Mouse (Mus musculus) heart, embryonic 12.5 days (tissue): ENCODE results near the gene Rusc2. TPM values are rescaled to one million over a fixed set of nuclear protein-coding genes. Genes with fewer than 3 reads are reported as not detected.
A peak's percentile ranks its signal among the peaks of the same experiment; 100 is the strongest.

Experiments
- ATAC-seq: fragments of 200-750 bp; cut with Nextera tagmentation; 2 replicates; pipeline ENCODE4 v1.8.0; 2017; ENCODE audit warnings: moderate TSS enrichment, moderate library complexity; ENCODE audit not compliant: insufficient number of reproducible peaks, low FRiP score
- H3K27ac ChIP-seq: fragments of 300-500 bp; sonication (generic); 2 replicates; pipeline ENCODE4 v1.5.1; 2016; ENCODE audit warnings: mild to moderate bottlenecking, moderate library complexity; ENCODE audit not compliant: poor library complexity, severe bottlenecking
- H3K27me3 ChIP-seq: fragments of 300-500 bp; sonication (generic); replicated peaks from 2 replicates; pipeline ENCODE4 v1.6.1; 2016; ENCODE audit warnings: mild to moderate bottlenecking, moderate library complexity
- H3K36me3 ChIP-seq: fragments of 300-500 bp; sonication (generic); 2 replicates; pipeline ENCODE4 v1.6.1; 2016; ENCODE audit warnings: mild to moderate bottlenecking, moderate library complexity
- H3K4me1 ChIP-seq: fragments of 300-500 bp; sonication (generic); replicated peaks from 2 replicates; pipeline ENCODE4 v1.6.1; 2016; ENCODE audit warnings: mild to moderate bottlenecking
- H3K4me2 ChIP-seq: fragments of 300-500 bp; sonication (generic); 2 replicates; pipeline ENCODE4 v1.6.1; 2016; ENCODE audit warnings: mild to moderate bottlenecking, moderate library complexity
- H3K4me3 ChIP-seq: fragments of 300-500 bp; sonication (generic); 2 replicates; pipeline ENCODE4 v1.5.1; 2016; ENCODE audit warnings: mild to moderate bottlenecking
- H3K9ac ChIP-seq: fragments of 300-500 bp; sonication (generic); 2 replicates; pipeline ENCODE4 v1.6.1; 2016; ENCODE audit warnings: mild to moderate bottlenecking, moderate library complexity
- H3K9me3 ChIP-seq: fragments of 300-500 bp; sonication (generic); replicated peaks from 2 replicates; pipeline ENCODE4 v1.6.1; 2016; ENCODE audit warnings: mild to moderate bottlenecking, moderate library complexity
- WGBS: fragments of 180-500 bp; shearing (Covaris S2); methylation state at CpG from one replicate; pipeline ENCODE4 v1.1.7; 2016; 5-methylcytosine and 5-hydroxymethylcytosine counted together
- polyA plus RNA-seq: library from polyadenylated mRNA; unstranded; fragments of >200 nt; fragmentation: Nextera tagmentation; extraction: Ambion mirVana; gene quantifications from 2 replicates; pipeline ENCODE4 v1.2.1, GENCODE M21; 2016

The Rusc2 gene
- polyA plus RNA-seq, 1 experiment from 2014 or later, result 14.1 TPM

DNA sequence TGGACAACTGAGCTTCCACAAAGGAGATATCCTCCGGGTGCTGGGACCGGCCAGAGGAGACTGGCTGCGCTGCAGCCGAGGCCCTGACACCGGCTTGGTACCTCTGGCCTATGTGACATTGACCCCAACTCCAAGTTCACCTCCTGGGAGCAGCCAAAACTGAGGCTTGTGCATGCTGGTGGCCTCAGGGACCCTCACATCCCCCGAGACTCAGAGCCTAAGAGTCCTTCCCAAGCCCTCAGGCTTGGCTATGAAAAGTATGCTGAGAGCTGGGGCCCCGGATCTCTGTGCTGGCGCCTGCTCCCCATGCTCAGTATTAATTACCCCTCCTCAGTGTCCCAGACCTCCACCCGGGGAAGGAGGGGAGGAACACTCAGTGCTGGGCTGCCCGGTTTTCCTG, 44.7 kb downstream of the Rusc2 start:
- Histone ChIP-seq H3K27me3 (peaks cover 63% of the 10 kb centered on the region), H3K4me2 (no peak overlapping the region), H3K4me1 (peaks cover 30% of the 10 kb centered on the region), H3K27ac (no peak overlapping the region), H3K9ac (no peak overlapping the region), H3K36me3 (peaks cover 53% of the 10 kb centered on the region), H3K4me3 (no peak overlapping the region), H3K9me3 (no peaks in the 10 kb centered on the region)
- WGBS, result 60% methylated on average over 10 of the region's 10 CpGs
- ATAC-seq, result no peak

GRCm38 (mm10) chr4:43427501-43428179, 45.9 kb downstream of the Rusc2 start:
- H3K9me3 ChIP-seq, result no peaks in the 10 kb centered on the region
- H3K27me3 ChIP-seq, result peaks cover 63% of the 10 kb centered on the region
- peak overlapping the region; percentile 9; the same call in 1 of the 2 replicates for H3K4me2 ChIP-seq
- peaks cover 30% of the 10 kb centered on the region for H3K4me1 ChIP-seq
- 0 out of 2 replicates have a peak overlapping the region, but pooled peaks have one; percentile 21 for H3K9ac ChIP-seq
- 26% methylated on average over 23 of the region's 23 CpGs for WGBS
- H3K4me3 ChIP-seq, result no peak overlapping the region
- no peak overlapping the region for H3K27ac ChIP-seq
- no peak for ATAC-seq
- peaks cover 41% of the 10 kb centered on the region for H3K36me3 ChIP-seq

DNA sequence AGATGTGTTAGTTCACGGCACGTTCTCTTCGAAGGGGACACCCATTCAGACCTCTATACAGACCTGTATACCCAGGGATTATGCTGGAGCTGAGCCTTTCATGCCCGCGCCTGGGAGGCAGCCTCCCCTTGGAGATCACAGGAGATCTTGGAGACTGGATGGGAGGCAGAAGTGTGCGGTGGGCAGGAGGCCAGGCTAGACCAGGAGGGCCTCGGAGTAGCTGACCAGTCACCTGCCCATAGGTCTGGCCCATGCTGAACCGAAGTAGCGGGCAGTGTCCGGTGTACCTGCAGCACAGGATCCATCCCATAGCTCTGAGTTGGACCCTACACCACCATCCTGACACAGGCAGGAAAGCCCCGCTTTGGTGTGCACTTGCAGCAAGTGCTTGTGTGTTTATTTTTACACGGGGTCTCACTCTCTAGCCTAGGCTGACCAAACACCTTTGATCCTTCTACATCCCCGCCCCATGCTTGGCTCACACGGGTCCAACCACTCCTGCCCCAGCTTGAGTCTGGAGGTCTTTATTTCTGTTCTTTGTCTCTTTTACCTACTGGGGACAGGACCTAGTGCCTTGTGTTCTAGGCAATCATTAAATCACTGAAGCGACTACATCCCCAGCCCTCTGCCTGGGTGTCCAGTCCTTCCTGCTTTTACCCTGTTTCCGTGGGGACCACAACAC, 46.5 kb downstream of the Rusc2 start:
- Histone ChIP-seq H3K4me1 (peaks cover 30% of the 10 kb centered on the region), H3K4me3 (no peak overlapping the region), H3K27me3 (peaks cover 60% of the 10 kb centered on the region), H3K36me3 (peaks cover 34% of the 10 kb centered on the region), H3K4me2 (peak overlapping the region; percentile 53), H3K9me3 (no peaks in the 10 kb centered on the region), H3K27ac (no peak overlapping the region), H3K9ac (0 out of 2 replicates have a peak overlapping the region, but pooled peaks have one; percentile 57)
- 33% methylated on average over 16 of the region's 16 CpGs for WGBS
- ATAC-seq, result peak; percentile 16; the same call in 1 of the 2 replicates

- no peak for ATAC-seq
- H3K27me3 ChIP-seq, result peaks cover 54% of the 10 kb centered on the region
- WGBS, result 7% methylated on average over 10 of the region's 10 CpGs
These were observed 47.2 kb downstream of the Rusc2 start, which contains the start of gene Fam166b for GRCm38 (mm10) chr4:43428946-43429345. TSS of gene Fam166b (minus strand) at chr4:43429134.

DNA sequence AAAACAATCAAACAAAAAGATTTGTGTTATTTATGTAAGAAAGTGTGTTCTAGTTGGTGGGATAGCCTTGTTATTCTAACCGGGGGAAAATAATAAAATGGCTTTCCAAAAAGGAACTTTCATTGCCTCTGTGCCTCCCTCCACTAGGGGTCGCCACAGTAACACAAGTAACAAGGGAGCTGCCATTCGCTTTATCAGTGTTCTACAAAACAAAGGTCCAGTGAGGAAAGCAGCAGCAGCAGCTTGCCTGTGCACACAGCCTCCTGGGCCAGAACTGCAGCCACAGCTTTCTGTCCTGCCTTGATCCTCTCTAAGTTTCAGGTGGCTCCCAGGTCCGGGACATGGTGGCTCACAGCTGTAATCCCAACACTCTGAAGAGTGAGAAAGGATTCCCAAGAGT, 49.9 kb downstream of the Rusc2 start:
- Histone ChIP-seq H3K9me3 (no peaks in the 10 kb centered on the region), H3K4me1 (peaks cover 18% of the 10 kb centered on the region), H3K4me2 (no peak overlapping the region; the same call in 1 of the 2 replicates), H3K27me3 (peaks cover 26% of the 10 kb centered on the region), H3K36me3 (peaks cover under 1% of the 10 kb centered on the region; the same call in 1 of the 2 replicates), H3K27ac (no peak overlapping the region), H3K9ac (no peak overlapping the region), H3K4me3 (no peak overlapping the region)
- peak; percentile 52; the same call in 1 of the 2 replicates for ATAC-seq
- 10% methylated on average over 4 of the region's 4 CpGs for WGBS

More at GRCm38 (mm10) chr4:43428946-43429345, 47.2 kb downstream of the Rusc2 start, which contains the start of gene Fam166b:
- H3K9me3 ChIP-seq, result no peaks in the 10 kb centered on the region
- H3K4me3 ChIP-seq, result no peak within 1 kb of the TSS
- peaks cover 30% of the 10 kb centered on the region for H3K4me1 ChIP-seq
- H3K36me3 ChIP-seq, result peaks cover 28% of the 10 kb centered on the region
- peak within 1 kb of the TSS; percentile 57; the same call in 1 of the 2 replicates for H3K9ac ChIP-seq
- no peak within 1 kb of the TSS for H3K27ac ChIP-seq
- peak within 1 kb of the TSS; percentile 53 for H3K4me2 ChIP-seq

- Histone ChIP-seq H3K9me3 (no peaks in the 10 kb centered on the region), H3K27me3 (peaks cover 15% of the 10 kb centered on the region), H3K4me1 (peaks cover 12% of the 10 kb centered on the region), H3K4me3 (no peak overlapping the region), H3K27ac (no peak overlapping the region), H3K9ac (no peak overlapping the region), H3K36me3 (no peaks in the 10 kb centered on the region), H3K4me2 (no peak overlapping the region)
- 73% methylated on average over 1 of the region's 1 CpGs for WGBS
- ATAC-seq, result no peak
These were observed 51.1 kb downstream of the Rusc2 start for GRCm38 (mm10) chr4:43432832-43433231.

- H3K4me1 ChIP-seq, result peaks cover 12% of the 10 kb centered on the region
- H3K36me3 ChIP-seq, result peaks cover 18% of the 10 kb centered on the region
- 24% methylated on average over 4 of the region's 4 CpGs for WGBS
- H3K27me3 ChIP-seq, result no peaks in the 10 kb centered on the region
- peak within 1 kb of the TSS; percentile 80 for H3K4me2 ChIP-seq
- ATAC-seq, result no peak
- peak within 1 kb of the TSS; percentile 91 for H3K27ac ChIP-seq
- peak within 1 kb of the TSS; percentile 99 for H3K9ac ChIP-seq
- H3K9me3 ChIP-seq, result peaks cover 3% of the 10 kb centered on the region; the same call in 1 of the 2 replicates
- peak within 1 kb of the TSS; percentile 94 for H3K4me3 ChIP-seq
These were observed 59.9 kb downstream of the Rusc2 start, which contains the start of gene Tesk1 for GRCm38 (mm10) chr4:43441639-43442038. TSS of gene Tesk1 (plus strand) at chr4:43441939.

DNA sequence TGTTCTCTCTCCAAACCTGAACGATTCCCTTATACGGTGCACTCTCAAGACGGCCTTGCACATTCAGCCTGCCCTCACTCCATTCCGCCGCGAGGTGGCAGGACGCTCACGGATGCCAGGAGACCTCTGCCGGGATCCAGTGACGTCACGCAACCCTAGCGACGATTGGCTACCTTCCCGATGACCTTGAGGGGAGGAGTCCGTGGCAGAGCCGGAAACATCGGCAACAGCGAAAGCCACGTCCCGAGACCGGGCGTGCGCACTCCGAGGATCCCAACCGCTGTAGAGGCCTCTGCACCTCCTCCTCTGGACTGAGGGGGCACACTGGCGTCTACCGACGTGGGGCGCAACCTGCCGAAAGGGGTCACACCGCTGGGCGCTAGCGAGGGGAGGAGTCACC, 60.3 kb downstream of the Rusc2 start:
- Histone ChIP-seq H3K4me3 (peak overlapping the region; percentile 94), H3K9me3 (peaks cover 3% of the 10 kb centered on the region; the same call in 1 of the 2 replicates), H3K4me2 (peak overlapping the region; percentile 80), H3K9ac (peak overlapping the region; percentile 99), H3K4me1 (peaks cover 12% of the 10 kb centered on the region), H3K27me3 (no peaks in the 10 kb centered on the region), H3K36me3 (peaks cover 22% of the 10 kb centered on the region), H3K27ac (peak overlapping the region; percentile 91)
- peak; percentile 93 for ATAC-seq
- WGBS, result under 1% methylated on average over 33 of the region's 33 CpGs

DNA sequence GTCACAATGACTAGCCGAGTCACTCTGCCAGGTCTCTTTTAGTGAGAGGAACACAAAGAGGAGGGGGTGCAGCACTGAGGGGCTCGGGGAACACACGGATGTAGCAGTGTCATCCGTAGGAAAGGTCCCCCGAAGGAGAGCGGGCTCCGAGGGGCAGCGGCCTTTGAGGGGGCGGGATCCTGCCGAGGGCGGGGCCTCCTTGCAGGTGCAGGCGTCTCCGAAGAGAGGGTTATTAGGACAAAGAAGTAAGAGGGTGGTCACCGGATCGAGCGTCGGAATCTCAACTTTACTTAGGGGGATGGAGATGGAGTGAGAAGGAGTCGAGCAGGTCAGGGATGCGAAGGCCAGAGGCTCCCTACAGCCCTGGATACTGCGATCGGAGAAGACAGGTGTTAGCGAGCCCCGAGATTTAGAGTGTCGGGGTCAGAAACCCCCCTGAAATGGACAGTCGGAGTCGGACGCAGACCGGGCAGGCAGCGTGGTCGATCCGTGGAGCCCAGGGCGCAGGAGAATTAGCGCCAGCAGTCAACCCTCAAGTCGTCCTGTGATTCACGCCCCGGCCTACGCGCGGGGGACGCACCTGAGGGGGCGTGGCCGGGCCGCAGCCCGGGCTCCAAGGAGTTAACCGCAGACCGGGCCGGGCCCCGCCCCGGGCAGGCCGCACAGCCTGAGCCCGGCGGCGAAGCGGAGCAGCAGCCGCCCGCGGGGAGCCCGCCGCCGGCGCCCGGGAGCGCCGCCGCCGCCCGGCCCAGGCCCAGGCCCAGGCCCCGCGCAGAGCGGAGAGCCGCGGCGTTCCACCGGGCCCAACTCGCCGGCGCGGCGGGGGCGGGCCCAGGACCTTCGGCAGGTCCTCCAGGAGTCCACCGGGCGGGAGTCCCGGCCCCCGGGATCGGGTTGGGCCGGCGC, 60.9 kb downstream of the Rusc2 start:
- peak overlapping the region; percentile 80 for H3K4me2 ChIP-seq
- WGBS, result under 1% methylated on average over 88 of the region's 88 CpGs
- peak overlapping the region; percentile 99 for H3K9ac ChIP-seq
- H3K27ac ChIP-seq, result peak overlapping the region; percentile 91
- H3K36me3 ChIP-seq, result peaks cover 28% of the 10 kb centered on the region
- no peaks in the 10 kb centered on the region for H3K27me3 ChIP-seq
- H3K4me1 ChIP-seq, result peaks cover 12% of the 10 kb centered on the region
- H3K4me3 ChIP-seq, result peak overlapping the region; percentile 94
- ATAC-seq, result peak; percentile 78
- peaks cover 3% of the 10 kb centered on the region; the same call in 1 of the 2 replicates for H3K9me3 ChIP-seq

DNA sequence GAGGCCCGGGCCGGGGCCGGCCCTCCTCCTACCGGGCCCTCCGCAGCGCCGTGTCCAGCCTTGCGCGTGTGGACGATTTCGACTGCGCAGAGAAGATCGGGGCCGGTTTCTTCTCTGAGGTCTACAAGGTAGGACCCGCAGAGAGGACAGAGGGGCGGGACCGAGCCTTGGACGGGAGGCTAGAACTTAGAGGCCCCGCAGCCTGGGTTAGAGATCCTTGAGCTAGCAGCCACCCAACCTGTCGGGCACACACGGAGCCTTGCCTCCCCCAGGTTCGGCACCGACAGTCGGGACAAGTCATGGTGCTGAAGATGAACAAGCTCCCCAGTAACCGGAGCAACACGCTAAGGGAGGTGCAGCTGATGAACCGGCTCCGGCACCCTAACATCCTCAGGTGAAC, 61.7 kb downstream of the Rusc2 start:
- H3K27ac ChIP-seq, result peak overlapping the region; percentile 91
- no peaks in the 10 kb centered on the region for H3K27me3 ChIP-seq
- peaks cover 2% of the 10 kb centered on the region; the same call in 1 of the 2 replicates for H3K9me3 ChIP-seq
- WGBS, result under 1% methylated on average over 25 of the region's 28 CpGs
- peak overlapping the region; percentile 94 for H3K4me3 ChIP-seq
- peak overlapping the region; percentile 99 for H3K9ac ChIP-seq
- peaks cover 12% of the 10 kb centered on the region for H3K4me1 ChIP-seq
- H3K36me3 ChIP-seq, result peaks cover 32% of the 10 kb centered on the region
- peak overlapping the region; percentile 80 for H3K4me2 ChIP-seq
- ATAC-seq, result no peak
